Mouse (Mus musculus) spleen, postnatal 4 days (tissue): Measurements from ENCODE around the gene Efhc1.
A peak's percentile ranks its signal among the peaks of the same experiment; 100 is the strongest.

Source experiments
- DNase-seq, 2 experiments: peaks; one replicate each; pipeline ENCODE4 v3.0.0; 2022; ENCODE audit warnings: low spot score in 2 of 2

Gene Efhc1

DNA sequence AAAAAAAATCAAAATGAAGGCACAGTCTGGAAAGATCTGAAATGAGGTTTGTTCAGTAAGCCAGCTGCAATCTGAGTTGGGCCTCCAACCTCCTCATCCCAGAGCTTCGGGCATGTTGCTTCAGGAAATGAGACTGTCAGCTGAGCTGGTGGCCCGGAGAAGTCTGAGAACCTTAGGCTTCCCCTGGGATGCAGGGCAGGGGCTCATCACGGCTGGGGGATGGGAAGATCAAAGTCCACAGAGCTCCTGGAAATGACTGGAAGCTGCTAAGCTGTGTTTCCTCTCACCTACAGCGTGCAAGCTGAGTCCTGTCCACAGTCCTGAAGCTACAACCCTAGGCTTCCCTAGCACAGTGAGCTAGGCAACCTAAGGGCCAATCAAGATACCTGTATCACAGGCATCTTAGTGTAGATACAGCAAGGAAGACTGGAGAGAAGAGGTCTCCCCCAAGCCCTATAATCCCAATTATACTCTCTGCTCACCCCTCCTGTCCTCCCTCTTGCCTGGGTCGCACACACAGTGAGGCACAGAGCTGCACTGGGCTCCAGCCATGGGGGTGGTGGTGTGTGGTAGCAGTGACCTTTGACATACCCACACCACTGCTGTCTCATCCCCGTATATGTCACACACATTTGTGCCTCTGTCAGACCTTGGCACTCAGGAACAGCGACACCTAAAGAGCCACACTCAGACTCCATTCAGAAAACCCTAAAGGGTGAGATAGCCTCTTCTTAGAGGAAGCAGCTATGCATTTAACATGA lies 56.7 kb downstream of the Efhc1 start:
- no peak for DNase-seq

DNA sequence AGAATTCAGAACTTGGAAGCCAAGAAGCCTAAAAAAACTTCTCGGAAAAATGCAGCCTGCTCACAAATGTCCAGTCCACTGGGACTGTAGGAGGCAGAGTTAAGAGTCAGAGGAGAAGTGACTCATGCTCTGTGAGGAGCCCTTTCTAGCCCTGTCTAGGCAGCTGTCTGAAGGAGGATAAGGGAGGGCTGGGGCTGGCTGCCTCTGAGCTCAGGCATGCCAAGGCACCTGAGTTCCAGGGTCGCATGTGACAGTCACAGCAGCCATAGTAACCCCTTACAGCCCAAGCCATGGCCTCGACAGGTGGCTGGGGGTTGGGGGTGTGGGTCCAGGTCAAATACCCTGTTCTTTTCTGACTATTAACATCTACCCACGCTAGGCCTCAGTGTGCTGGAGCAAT lies 57.5 kb downstream of the Efhc1 start:
- DNase-seq = no peak

DNA sequence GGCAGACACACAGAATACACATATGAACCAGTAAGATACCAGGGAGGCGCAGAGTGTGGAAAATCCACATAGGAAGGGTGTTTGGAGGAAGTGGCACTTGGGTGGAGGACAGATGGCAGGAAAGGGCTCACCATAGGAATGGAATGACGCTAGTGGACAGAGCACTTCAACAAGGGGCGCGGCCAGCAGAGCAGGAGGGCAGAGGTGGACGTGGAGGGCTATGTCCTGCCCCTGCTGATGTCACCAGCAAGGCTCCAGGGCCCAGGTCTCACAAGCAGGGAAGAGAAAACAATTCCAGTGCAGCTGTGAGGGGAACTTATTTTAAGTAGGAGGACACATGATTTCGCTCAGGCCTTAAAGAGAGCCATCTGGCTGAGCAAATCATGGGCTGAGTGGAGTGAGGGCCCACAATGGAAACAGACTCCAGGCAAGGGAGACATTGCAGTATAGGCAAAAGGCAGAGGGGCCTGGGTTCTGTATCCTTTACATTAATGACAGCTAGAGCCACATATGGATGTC lies 58.9 kb downstream of the Efhc1 start:
- no peak for DNase-seq

DNA sequence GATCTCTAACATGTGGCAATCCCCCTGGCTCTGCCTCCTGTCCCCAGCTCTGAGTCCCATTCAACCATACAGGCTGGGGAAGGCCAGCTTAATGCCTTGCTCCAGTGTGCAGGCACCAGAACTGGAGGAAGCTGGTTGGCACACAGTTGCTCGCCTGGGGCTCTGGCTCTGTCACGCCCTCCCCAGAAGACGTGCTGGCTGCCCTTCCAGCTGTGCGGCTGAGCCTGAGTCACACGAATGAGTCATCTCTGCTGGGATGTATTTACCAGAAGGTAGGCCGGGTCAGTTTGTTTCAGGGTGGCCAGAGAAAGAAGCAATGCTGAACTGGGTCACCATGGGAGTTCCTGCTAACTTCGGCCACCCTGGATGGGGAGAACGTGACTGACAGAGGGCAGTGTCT lies 63.0 kb downstream of the Efhc1 start:
- DNase-seq = no peak

DNA sequence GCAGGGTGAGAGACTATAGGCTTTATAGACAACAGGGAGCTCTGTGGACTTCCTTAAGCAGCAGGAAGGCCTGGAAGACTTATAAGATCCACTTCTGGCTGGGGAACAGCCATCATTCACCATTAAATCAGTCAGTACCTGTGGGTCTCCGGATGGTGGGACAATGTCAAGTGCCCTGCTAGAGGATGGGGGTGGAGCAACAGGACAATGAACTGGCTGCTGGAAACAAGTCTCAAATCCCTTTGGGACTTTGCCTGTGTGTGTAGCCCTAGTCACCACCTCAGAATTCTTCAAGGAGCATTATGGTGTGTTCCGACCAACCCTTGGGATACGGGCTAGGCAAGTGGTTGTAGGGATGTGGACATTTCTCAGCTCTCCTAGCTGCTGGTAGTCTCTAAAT lies 71.7 kb downstream of the Efhc1 start:
- DNase-seq = no peak

DNA sequence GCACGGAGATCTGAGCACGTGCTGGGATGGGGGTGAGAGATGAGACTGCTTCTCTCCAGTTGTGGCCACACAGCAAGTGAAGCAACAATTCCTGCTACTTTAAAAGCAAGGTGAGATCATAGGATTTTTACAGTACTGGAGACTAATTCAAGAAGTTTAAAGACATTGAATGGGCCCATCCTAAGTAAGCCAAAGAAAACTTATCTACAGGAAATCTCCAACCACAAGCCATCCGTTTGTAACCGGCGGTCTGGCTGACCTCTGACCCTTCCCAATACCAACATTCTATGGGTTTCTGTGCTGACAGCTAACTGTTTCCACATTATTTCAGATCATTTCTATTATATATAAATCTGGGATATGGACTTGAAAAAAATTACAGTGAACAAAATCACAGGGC lies 73.8 kb downstream of the Efhc1 start:
- DNase-seq = no peak

- no peak for DNase-seq
Measured at GRCm38 (mm10) chr1:21026534-21026933, 75.1 kb downstream of the Efhc1 start.

DNA sequence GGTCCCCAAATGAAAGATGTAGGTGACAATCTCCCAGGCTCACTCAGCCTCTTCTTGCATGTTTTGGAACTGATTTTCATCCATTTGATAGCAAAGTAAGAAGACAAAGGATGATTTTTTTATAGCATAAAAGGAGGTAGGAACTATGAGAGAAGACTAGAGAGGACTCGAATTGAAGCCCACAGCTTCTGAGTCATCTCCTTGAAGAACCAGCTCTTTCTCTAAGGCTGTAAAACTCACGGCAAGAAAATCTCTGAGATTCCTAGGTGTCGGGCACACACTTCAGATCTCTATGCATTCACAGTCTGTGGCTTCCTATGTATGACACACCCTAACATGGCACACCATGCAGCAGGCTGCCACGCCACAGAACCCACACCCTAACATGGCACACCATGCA lies 77.6 kb downstream of the Efhc1 start:
- no peak for DNase-seq

GRCm38 (mm10) chr1:21031650-21032049 lies 80.2 kb downstream of the Efhc1 start:
- DNase-seq = no peak

GRCm38 (mm10) chr1:21033065-21033791 lies 81.8 kb downstream of the Efhc1 start:
- DNase-seq = no peak

DNA sequence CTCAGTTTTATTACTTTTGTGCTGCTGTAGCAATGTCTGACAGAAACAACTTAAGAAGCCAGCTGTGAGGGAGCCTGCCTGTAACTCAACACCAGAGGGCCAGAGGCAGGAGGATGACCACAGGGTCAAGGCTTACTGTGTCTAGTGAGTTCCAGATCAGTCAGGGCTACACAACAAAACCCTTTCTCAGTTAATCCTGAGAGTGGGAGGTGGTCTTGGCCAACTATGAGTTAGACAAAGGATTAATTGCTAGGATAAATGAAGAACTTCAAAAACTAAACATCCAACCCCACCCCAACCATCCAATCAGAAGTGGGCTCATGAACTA lies 82.3 kb downstream of the Efhc1 start:
- DNase-seq = no peak

DNA sequence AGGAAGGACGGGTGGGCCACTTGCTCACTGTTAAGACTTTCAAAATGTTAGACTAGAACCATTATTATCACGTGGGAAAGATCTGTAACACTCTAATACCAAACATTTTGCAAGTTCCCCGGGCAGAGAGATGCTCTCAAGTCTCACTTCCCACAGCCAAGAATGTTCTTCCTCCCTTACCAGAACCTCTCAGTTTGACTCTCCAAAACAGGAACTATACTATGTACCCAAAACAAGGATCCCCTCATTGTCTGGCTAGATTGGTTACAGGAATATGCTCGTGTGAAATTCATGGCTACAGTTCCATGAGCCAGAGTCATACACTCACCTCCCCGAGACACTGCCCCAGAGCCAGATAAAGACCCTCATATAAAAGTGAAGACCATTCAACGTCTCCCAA lies 84.5 kb downstream of the Efhc1 start:
- DNase-seq = no peak

GRCm38 (mm10) chr1:21037881-21038601 lies 86.6 kb downstream of the Efhc1 start:
- DNase-seq = no peak

DNA sequence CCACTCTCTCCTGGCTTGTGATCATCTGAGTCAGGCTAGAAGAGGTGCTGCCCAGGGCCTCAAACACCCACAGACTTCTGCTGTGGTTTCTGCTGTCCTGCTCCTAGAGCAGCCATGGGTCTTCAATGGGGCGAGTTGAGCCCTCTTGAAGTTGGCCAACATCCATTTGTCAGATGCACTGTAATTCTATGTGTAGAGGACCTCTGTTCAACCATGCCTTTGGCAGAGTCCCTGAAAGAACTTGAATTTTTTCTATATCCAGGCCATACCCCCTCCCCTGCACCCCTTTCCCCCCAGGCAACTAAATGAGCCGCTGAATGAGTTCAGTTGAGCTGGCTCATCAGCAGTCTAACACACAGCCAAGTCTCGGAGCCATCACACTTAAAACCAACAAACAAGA lies 88.1 kb downstream of the Efhc1 start:
- peak in 1 of 2 experiments; percentile 53 for DNase-seq

DNA sequence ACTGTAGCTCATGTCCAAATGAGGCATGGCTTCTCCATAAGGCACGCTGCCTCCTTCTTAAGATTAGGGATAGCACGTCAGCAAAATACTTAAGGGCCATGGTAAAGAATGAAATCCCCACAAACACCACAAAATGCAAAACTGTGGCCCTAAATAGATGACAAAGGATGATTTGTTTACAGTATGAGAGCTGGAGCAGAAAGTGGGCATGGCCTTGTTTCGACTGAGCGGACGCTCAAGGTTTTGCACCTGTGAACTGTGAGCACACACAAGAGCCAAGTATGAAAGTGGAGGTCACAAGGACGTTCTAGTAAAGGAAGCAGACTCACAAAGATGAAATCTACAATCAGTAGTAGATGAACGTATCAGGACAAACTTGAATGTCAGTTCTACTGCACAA lies 88.7 kb downstream of the Efhc1 start:
- peak in 1 of 2 experiments; percentile 59 for DNase-seq
